Mouse (Mus musculus) C2C12 (cell line): Measurements from ENCODE around the gene Dnase1l1. TPM values are rescaled to one million over a fixed set of nuclear protein-coding genes. Genes with fewer than 3 reads are reported as not detected.

Experiments used
- H3K27me3 ChIP-seq: one replicate; pipeline ENCODE4 v1.6.1; 2011; ENCODE audit not compliant: control insufficient read depth, insufficient read depth, insufficient read length
- H3K36me3 ChIP-seq: one replicate; pipeline ENCODE4 v1.6.1; 2011; ENCODE audit not compliant: control insufficient read depth, insufficient read depth
- H3K4me3 ChIP-seq: one replicate; pipeline ENCODE4 v1.5.1; 2011; ENCODE audit warnings: mild to moderate bottlenecking, control low read depth; ENCODE audit not compliant: poor library complexity, insufficient read depth, severe bottlenecking
- H3K79me2 ChIP-seq: one replicate; pipeline ENCODE4 v1.6.1; 2011; ENCODE audit not compliant: control insufficient read depth, insufficient read depth
- H3K79me3 ChIP-seq: one replicate; pipeline ENCODE4 v1.6.1; 2011; ENCODE audit warnings: low read depth, control low read depth
- H3ac ChIP-seq: one replicate; pipeline ENCODE3; 2011; ENCODE audit warnings: low read depth; ENCODE audit not compliant: control insufficient read depth, insufficient read length
- CEBPB ChIP-seq: IDR thresholded peaks from one replicate; pipeline ENCODE4 v1.6.1; 2011; ENCODE audit warnings: low read depth, mild to moderate bottlenecking, control low read depth, moderate library complexity
- CTCF ChIP-seq: IDR thresholded peaks from one replicate; pipeline ENCODE4 v1.5.1; 2011; ENCODE audit not compliant: control insufficient read depth, insufficient read depth, insufficient read length
- FOSL1 ChIP-seq: IDR thresholded peaks from one replicate; pipeline ENCODE4 v1.8.0; 2011; ENCODE audit warnings: mild to moderate bottlenecking, low read length; ENCODE audit not compliant: poor library complexity, insufficient read depth, severe bottlenecking
- MAX ChIP-seq: IDR thresholded peaks from one replicate; pipeline ENCODE4 v1.6.1; 2011; ENCODE audit warnings: mild to moderate bottlenecking, control low read depth
- MYOD1 ChIP-seq: IDR thresholded peaks from one replicate; pipeline ENCODE4 v1.6.1; 2011; ENCODE audit warnings: low read depth; ENCODE audit not compliant: control insufficient read depth, insufficient read length
- MYOG ChIP-seq: IDR thresholded peaks from one replicate; pipeline ENCODE4 v1.6.1; 2011; ENCODE audit not compliant: control insufficient read depth, insufficient read length; ENCODE audit errors: extremely low read depth
- USF1 ChIP-seq: IDR thresholded peaks from one replicate; pipeline ENCODE4 v1.6.1; 2011; ENCODE audit warnings: low read depth, mild to moderate bottlenecking, control low read depth, moderate library complexity
- polyA plus RNA-seq: library from polyadenylated mRNA; unstranded; fragments of >200 nt; fragmentation: generic; extraction: Trizol; gene quantifications from one replicate; pipeline ENCODE4 v1.2.1, GENCODE M21; 2012; ENCODE audit warnings: missing spikeins

Dnase1l1 gene
- polyA plus RNA-seq, 1 experiment, result 13.9 TPM

GRCm38 (mm10) chrX:74270902-74271551 is 11.1 kb downstream of the Dnase1l1 start:
- TF ChIP-seq FOSL1 (no peak), MAX (peak; percentile 32)
- Histone ChIP-seq H3K36me3 (peaks cover 21% of the 10 kb centered on the region), H3K79me2 (peaks cover 27% of the 10 kb centered on the region), H3K4me3 (peak overlapping the region; percentile 72), H3K27me3 (no peaks in the 10 kb centered on the region), H3ac (peak overlapping the region; percentile 78), H3K79me3 (peaks cover 20% of the 10 kb centered on the region)

GRCm38 (mm10) chrX:74270062-74270901 is 11.9 kb downstream of the Dnase1l1 start, which contains the start of gene Rpl10:
Gene Rpl10 (plus strand): TSS chrX:74270812.
- H3K79me2 ChIP-seq, result peaks cover 27% of the 10 kb centered on the region
- H3K36me3 ChIP-seq, result peaks cover 21% of the 10 kb centered on the region
- H3K4me3 ChIP-seq, result peak within 1 kb of the TSS; percentile 72
- H3K27me3 ChIP-seq, result no peaks in the 10 kb centered on the region
- H3ac ChIP-seq, result peak within 1 kb of the TSS; percentile 80
- TF ChIP-seq MYOD1 (no peak), CTCF (no peak), FOSL1 (no peak), MAX (peak; percentile 17)
- H3K79me3 ChIP-seq, result peaks cover 20% of the 10 kb centered on the region

- Histone ChIP-seq H3ac (peak overlapping the region; percentile 80), H3K4me3 (no peak overlapping the region), H3K36me3 (peaks cover 21% of the 10 kb centered on the region), H3K79me3 (peaks cover 20% of the 10 kb centered on the region), H3K27me3 (no peaks in the 10 kb centered on the region), H3K79me2 (peaks cover 27% of the 10 kb centered on the region)
- peak; percentile 56 for TF ChIP-seq USF1
- no peak for TF ChIP-seq MYOD1
- peak; percentile 92 for TF ChIP-seq MAX
Observed at GRCm38 (mm10) chrX:74269736-74270061, 12.4 kb downstream of the Dnase1l1 start.

- Histone ChIP-seq H3K4me3 (no peak overlapping the region), H3K79me2 (peaks cover 32% of the 10 kb centered on the region)
Observed at GRCm38 (mm10) chrX:74257746-74258145, 24.4 kb downstream of the Dnase1l1 start.

GRCm38 (mm10) chrX:74254888-74255565 is 27.1 kb downstream of the Dnase1l1 start:
- no peak for TF ChIP-seq MYOG
- TF ChIP-seq MYOD1, result no peak
- TF ChIP-seq FOSL1, result no peak
- TF ChIP-seq MAX, result no peak
- no peak for TF ChIP-seq CTCF
- TF ChIP-seq USF1, result no peak
- no peak for TF ChIP-seq CEBPB
- peaks cover 32% of the 10 kb centered on the region for H3K79me2 ChIP-seq

More at GRCm38 (mm10) chrX:74257746-74258145, 24.4 kb downstream of the Dnase1l1 start:
- no peak for TF ChIP-seq MYOG
- no peak for TF ChIP-seq CEBPB
- TF ChIP-seq CTCF, result no peak
- no peak for TF ChIP-seq MAX
- TF ChIP-seq MYOD1, result no peak
- H3K79me3 ChIP-seq, result peaks cover 17% of the 10 kb centered on the region
- H3K27me3 ChIP-seq, result no peaks in the 10 kb centered on the region
- no peak overlapping the region for H3ac ChIP-seq
- H3K36me3 ChIP-seq, result peaks cover 26% of the 10 kb centered on the region

GRCm38 (mm10) chrX:74254153-74254887 is 27.8 kb downstream of the Dnase1l1 start, which contains the start of gene Emd:
Gene Emd (plus strand): TSS chrX:74254687.
- Histone ChIP-seq H3K4me3 (peak within 1 kb of the TSS; percentile 69), H3K36me3 (peaks cover 20% of the 10 kb centered on the region), H3K27me3 (no peaks in the 10 kb centered on the region), H3ac (peak within 1 kb of the TSS; percentile 76), H3K79me2 (peaks cover 33% of the 10 kb centered on the region), H3K79me3 (peaks cover 16% of the 10 kb centered on the region)
- TF ChIP-seq FOSL1 (no peak), MYOD1 (no peak), MYOG (no peak), MAX (no peak), CTCF (no peak), CEBPB (no peak), USF1 (no peak)

More at GRCm38 (mm10) chrX:74254888-74255565, 27.1 kb downstream of the Dnase1l1 start:
- Histone ChIP-seq H3K79me3 (peaks cover 17% of the 10 kb centered on the region), H3K36me3 (peaks cover 23% of the 10 kb centered on the region), H3K4me3 (peak overlapping the region; percentile 69), H3K27me3 (no peaks in the 10 kb centered on the region), H3ac (peak overlapping the region; percentile 76)
